Mouse (Mus musculus) testis, adult 2 months (tissue): Measurements from ENCODE around the gene Asb8. TPM values are rescaled to one million over a fixed set of nuclear protein-coding genes. Genes with fewer than 3 reads are reported as not detected.

Source experiments
- H3K27ac ChIP-seq: fragments of 200-500 bp; 2 replicates; pipeline ENCODE4 v1.5.1; 2012; ENCODE audit warnings: low read depth, low read length; ENCODE audit not compliant: control insufficient read depth, insufficient read depth
- H3K27me3 ChIP-seq: fragments of 200-500 bp; 2 replicates; pipeline ENCODE4 v1.6.1; 2012; ENCODE audit warnings: mild to moderate bottlenecking, low read length, moderate library complexity; ENCODE audit not compliant: control insufficient read depth, insufficient read depth
- H3K36me3 ChIP-seq: fragments of 200-500 bp; 2 replicates; pipeline ENCODE4 v1.6.1; 2012; ENCODE audit warnings: mild to moderate bottlenecking, low read length; ENCODE audit not compliant: control insufficient read depth, insufficient read depth
- H3K4me1 ChIP-seq: fragments of 200-500 bp; 2 replicates; pipeline ENCODE4 v1.6.1; 2012; ENCODE audit warnings: low read length; ENCODE audit not compliant: control insufficient read depth, insufficient read depth
- H3K4me3 ChIP-seq: fragments of 200-500 bp; 2 replicates; pipeline ENCODE4 v1.5.1; 2012; ENCODE audit warnings: low read depth, mild to moderate bottlenecking, low read length, moderate library complexity, mixed read lengths; ENCODE audit not compliant: control insufficient read depth
- CTCF ChIP-seq: fragments of 200-500 bp; IDR thresholded peaks from 2 replicates; pipeline ENCODE4 v1.5.1; 2012; ENCODE audit warnings: low read depth, mild to moderate bottlenecking, inconsistent platforms, low read length, moderate library complexity; ENCODE audit not compliant: control insufficient read depth, insufficient read depth, insufficient replicate concordance
- POLR2A ChIP-seq: fragments of 200-500 bp; IDR thresholded peaks from 2 replicates; pipeline ENCODE4 v1.6.1; 2012; ENCODE audit warnings: low read depth, mild to moderate bottlenecking, inconsistent platforms, low read length, moderate library complexity; ENCODE audit not compliant: control insufficient read depth
- polyA plus RNA-seq: library from polyadenylated mRNA; depleted of rRNA; stranded (reverse); fragments of >200 nt; gene quantifications from 2 replicates; pipeline ENCODE4 v1.2.3, GENCODE M21; 2012

Asb8 gene
- polyA plus RNA-seq, 1 experiment, result 132 TPM

DNA sequence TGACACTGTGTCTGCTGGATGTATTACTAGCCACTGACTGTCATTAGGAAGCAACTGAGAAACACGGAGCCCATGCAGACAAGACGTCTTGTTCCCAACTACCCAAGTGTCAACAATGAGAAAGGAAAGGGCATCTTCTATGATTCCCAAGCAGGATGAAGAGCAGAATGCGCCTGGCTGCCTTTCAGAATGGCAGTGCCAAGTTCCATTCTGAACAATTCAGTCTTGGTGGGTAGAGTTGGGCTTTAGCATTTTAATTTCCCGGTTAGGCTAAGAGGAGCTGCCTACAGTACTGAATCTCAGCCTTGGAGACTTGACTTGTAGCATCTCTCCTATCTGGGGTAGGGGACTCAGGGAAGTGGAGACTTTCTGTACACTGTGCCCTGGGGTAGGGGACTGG, 31.4 kb downstream of the Asb8 start:
- Histone ChIP-seq H3K27ac (no peak overlapping the region), H3K27me3 (no peaks in the 10 kb centered on the region), H3K4me3 (no peak overlapping the region), H3K36me3 (peaks cover 2% of the 10 kb centered on the region; the same call in 1 of the 2 replicates), H3K4me1 (no peaks in the 10 kb centered on the region)
- no peak for TF ChIP-seq POLR2A
- no peak for TF ChIP-seq CTCF

DNA sequence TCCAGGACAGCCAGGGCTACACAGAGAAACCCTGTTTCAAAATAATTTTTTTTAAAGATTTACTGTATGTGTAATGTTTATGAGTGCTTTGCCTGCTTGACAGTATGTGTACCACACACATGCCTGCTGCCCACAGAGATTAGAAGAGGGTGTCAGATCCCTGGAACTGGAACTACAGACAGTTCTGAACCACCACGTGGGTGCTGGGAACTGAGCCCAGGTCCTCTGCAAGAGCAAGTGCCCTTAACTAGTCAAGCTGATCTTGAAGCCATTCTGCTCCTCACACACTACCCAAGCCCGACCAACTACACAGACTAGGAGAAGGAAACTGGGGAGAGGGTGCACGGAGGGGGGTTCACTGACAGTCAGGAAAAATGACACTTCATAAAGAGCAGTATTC, 32.0 kb downstream of the Asb8 start:
- Histone ChIP-seq H3K4me3 (no peak overlapping the region), H3K27me3 (no peaks in the 10 kb centered on the region), H3K36me3 (peaks cover 2% of the 10 kb centered on the region; the same call in 1 of the 2 replicates), H3K27ac (no peak overlapping the region), H3K4me1 (no peaks in the 10 kb centered on the region)
- TF ChIP-seq CTCF (no peak), POLR2A (no peak)

DNA sequence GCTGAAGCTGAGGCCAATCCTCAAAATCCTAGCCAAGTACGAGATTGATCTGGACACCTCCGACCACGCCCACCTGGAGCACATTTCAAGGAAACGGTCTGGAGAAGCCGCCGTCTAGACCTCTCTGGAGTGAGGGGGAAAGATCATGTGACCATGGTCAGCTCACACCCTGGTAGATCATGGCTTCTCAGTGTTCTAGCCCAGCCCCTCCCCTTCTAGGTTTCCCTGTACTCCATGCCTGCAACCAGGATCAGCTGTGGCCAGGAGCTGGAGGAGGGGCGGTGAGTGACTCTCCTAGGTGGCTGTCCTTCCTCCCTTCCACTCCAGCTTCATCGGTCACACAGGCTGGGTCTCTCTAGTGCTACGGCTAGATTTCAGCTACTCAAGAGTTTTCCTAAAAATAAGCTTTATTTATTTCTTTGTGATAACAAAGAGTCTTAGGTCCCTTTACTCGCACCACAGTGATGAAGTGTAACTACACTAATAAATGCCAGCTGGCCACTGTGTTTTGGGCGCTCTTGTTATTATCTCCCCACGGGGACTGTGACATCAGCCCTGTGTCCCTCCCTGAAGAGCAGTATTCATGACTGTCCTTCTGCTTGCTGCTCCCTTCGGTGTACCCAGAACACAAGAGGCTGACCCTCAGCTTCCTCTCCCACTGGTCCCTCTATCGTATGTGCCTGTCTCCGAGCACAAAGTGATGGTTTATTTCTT, 33.3 kb downstream of the Asb8 start:
- Histone ChIP-seq H3K36me3 (peaks cover 2% of the 10 kb centered on the region; the same call in 1 of the 2 replicates), H3K27ac (no peak overlapping the region), H3K4me1 (no peaks in the 10 kb centered on the region), H3K4me3 (no peak overlapping the region), H3K27me3 (no peaks in the 10 kb centered on the region)
- no peak for TF ChIP-seq CTCF
- TF ChIP-seq POLR2A, result no peak

DNA sequence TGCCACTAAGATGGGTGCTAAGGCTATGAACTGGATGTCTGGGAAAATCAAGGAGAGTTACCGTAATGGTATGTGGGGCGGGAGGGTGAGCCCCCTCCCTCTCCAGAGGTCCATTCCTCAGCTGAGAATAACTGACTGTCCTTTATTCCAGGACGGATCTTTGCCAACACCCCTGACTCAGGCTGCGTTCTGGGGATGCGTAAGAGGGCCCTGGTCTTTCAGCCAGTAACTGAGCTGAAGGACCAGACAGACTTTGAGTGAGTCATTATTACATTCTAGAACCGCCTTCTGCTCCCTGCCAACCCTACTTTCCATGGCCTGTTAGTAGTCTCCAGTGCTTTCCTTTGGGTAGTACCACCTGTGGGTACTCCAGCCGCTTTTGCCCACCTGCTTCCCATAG, 34.0 kb downstream of the Asb8 start:
- Histone ChIP-seq H3K4me3 (no peak overlapping the region), H3K4me1 (no peaks in the 10 kb centered on the region), H3K27me3 (no peaks in the 10 kb centered on the region), H3K36me3 (peaks cover 2% of the 10 kb centered on the region; the same call in 1 of the 2 replicates), H3K27ac (no peak overlapping the region)
- no peak for TF ChIP-seq POLR2A
- TF ChIP-seq CTCF, result no peak

DNA sequence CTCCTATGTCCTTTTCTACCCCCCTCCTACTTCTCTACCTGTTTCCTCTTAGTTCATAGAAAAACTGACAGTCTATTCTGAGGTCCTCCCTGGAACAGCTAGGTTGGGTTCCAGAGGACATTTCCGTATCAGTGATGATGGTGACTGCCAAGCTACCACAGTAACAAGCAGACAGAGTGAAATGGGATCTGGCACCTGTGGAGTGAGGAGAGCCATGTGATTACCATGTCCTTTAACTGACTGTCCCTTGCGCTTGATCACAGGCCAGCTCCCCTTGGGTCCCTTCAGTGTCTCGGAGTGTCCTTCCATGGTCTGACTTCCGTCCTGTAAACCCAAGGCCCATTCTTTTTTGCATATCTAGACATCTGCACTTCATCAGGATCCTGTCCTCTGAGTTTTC, 34.4 kb downstream of the Asb8 start:
- H3K27me3 ChIP-seq, result no peaks in the 10 kb centered on the region
- no peak overlapping the region for H3K4me3 ChIP-seq
- no peak overlapping the region for H3K27ac ChIP-seq
- H3K4me1 ChIP-seq, result no peaks in the 10 kb centered on the region
- H3K36me3 ChIP-seq, result peaks cover 2% of the 10 kb centered on the region; the same call in 1 of the 2 replicates
- no peak for TF ChIP-seq POLR2A
- TF ChIP-seq CTCF, result no peak

DNA sequence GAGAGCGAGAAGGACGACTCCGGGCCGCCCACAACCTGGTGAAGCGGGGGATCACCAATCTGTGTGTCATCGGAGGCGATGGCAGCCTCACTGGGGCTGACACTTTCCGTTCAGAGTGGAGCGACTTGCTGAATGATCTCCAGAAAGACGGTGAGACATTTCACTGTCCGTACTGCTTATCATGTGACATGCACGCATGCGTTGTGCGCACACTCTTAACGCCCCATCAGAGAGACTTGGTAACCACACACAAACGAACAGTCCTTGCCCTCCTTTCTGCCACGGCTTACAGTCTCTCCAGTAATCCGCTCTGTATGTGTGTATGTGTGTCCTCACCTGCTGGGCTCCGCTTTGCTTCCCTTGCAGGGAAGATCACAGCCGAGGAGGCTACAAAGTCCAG, 44.6 kb downstream of the Asb8 start:
- Histone ChIP-seq H3K36me3 (no peaks in the 10 kb centered on the region; the same call in 1 of the 2 replicates), H3K4me1 (no peaks in the 10 kb centered on the region), H3K27me3 (no peaks in the 10 kb centered on the region), H3K27ac (no peak overlapping the region), H3K4me3 (no peak overlapping the region)
- TF ChIP-seq POLR2A, result no peak
- TF ChIP-seq CTCF, result no peak

DNA sequence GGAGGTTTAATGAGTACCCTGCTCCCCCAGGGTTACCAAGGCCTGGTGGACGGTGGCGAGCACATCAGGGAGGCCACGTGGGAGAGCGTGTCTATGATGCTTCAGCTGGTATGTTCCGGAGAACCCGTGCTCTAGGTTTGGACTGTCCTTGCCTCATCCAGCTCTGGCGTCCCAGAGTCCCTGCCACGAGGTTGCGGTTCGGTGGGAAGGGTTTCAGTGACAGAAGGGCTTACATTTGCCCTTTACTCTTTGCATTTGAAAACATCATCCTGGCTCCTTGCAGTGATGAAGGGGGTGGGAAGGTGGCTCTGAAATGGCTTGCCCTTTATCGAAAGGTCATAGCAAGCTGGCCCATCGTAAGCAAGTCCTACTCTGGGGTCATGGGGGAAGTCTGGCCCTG, 46.1 kb downstream of the Asb8 start:
- Histone ChIP-seq H3K4me3 (no peak overlapping the region), H3K27ac (no peak overlapping the region), H3K4me1 (no peaks in the 10 kb centered on the region), H3K27me3 (no peaks in the 10 kb centered on the region), H3K36me3 (no peaks in the 10 kb centered on the region)
- no peak for TF ChIP-seq POLR2A
- TF ChIP-seq CTCF, result no peak
